Mouse (Mus musculus): Measurements from ENCODE around the gene Rdh16. TPM values are rescaled to one million over a fixed set of nuclear protein-coding genes. Genes with fewer than 3 reads are reported as not detected.
"Not testable (repeated sequence)": the region's sequence is repeated elsewhere in the genome, so short reads cannot be mapped to it uniquely, and the experiment has no call there.

Gene Rdh16
- total RNA-seq, 2 experiments from 2014 or later: not detected

DNA sequence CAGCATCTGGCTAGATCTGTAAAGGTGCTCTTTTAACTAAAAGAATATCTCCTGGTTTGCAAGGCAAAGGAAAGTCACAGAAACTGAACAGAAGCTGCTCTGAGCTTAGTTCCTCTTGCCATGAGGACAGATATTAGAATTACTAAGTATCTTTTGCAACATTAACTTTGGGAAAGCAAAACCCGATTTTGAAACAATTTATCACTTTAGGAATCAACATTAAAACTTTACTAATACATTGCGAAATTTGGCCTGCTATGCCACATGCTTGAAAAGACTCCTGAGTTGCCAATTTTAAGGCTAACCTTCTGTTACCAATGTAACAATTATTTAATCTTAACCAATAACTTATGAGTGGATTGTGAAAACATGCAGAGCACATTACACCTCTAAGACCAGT lies 20.9 kb downstream of the Rdh16 start:
- intact Hi-C loops (cut with DNase I; ENCODE audit: low total_unique reads); DNase-seq: not testable (repeated sequence)

DNA sequence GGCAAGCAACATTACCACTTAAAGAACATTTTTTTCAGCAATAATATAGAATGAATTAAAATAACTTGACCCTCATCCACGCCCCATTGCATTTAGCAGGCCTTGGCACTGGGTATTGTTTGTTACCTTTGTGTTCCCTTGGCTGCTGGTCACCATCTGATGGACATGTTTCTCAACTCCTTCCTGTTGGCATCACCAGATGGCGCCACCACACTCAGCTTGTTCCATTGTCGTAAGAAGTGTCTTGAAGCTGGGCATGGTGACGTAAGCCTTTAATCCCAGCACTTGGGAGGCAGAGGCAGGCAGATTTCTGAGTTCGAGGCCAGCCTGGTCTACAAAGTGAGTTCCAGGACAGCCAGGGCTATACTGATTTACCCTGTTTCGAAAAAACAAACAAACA lies 24.4 kb downstream of the Rdh16 start:
- DNase-seq: no peak
- intact Hi-C loops (cut with DNase I; ENCODE audit: low total_unique reads): no loop called here

DNA sequence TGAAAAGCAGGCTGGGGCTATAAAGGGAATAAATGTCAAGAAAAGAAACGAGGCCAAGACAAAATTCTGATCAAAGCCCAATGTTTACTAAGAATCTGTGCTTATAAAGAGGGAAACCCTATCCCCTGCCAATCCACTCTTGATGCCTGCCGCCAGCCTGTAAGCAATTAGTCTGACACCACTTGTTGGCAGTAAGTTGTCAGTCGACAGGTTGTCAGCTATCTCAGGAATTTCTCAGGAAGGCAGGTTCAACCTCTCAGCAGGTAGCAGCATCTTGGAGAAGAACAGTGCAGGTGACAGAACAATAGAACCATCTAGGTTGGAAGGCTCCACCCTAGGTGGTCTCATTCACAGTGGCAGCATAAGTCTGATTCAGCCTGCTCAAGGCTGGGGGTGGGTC lies 28.2 kb downstream of the Rdh16 start:
- intact Hi-C loops (cut with DNase I; ENCODE audit: low total_unique reads): no loop called here
- DNase-seq: no peak

DNA sequence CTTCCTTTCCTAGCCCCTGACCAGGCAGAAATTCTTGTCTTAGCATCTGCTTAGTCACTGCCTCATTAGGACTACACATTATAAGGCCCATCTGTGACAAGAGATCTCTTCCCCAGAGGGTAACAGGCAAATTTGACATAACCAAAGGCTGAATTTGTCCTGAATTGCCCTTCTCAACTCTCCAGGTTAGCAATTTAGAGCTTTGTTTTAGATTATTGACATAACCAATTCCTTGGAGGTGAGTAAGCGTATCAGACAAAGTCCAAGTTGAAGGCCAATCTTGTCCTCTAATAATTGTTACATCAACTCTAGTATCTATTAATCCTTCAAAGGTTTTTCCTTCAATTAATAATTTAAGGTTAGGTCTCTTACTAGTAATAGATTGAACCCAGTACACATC lies 33.2 kb downstream of the Rdh16 start:
- DNase-seq; intact Hi-C loops (cut with DNase I; ENCODE audit: low total_unique reads): not testable (repeated sequence)

DNA sequence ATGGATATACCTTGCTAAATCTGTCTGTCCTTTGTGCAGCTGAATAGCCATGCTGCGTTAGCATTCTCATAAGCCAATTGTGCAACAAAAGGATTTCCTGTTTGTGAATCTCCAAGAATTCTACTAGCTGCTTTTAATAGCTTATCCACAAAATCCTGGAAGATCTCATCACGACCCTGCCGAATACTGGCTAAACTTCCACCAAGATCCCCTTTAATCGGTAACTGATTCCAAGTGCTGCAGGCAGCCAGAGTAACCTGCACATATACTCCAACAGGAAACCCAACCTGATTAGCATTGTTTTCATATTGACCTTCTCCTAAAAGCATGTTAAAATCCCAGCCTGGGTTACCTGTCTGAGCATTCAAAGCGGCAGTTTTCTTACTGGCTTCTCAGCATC lies 34.3 kb downstream of the Rdh16 start:
- intact Hi-C loops (cut with DNase I; ENCODE audit: low total_unique reads): no loop called here
- DNase-seq: no peak

DNA sequence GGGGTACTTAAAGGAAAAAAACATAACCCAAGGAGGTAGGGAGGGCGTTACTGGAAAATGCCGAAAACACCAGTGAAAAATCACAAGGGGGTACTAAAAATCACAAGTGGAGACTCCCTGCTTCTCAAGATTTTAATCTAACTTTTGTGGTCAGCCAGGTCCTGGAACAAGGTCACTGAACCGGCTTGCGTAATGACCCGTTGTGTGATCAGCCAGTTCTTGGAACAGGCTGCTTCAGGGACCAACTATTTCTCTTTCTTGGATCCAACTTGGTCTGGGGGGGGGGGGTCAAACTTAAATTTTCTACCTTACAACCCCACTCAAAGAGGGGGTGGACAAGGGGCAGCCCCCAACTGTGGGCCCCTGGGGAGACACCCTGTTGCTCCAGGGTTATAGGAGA lies 36.8 kb downstream of the Rdh16 start:
- DNase-seq; intact Hi-C loops (cut with DNase I; ENCODE audit: low total_unique reads): not testable (repeated sequence)

DNA sequence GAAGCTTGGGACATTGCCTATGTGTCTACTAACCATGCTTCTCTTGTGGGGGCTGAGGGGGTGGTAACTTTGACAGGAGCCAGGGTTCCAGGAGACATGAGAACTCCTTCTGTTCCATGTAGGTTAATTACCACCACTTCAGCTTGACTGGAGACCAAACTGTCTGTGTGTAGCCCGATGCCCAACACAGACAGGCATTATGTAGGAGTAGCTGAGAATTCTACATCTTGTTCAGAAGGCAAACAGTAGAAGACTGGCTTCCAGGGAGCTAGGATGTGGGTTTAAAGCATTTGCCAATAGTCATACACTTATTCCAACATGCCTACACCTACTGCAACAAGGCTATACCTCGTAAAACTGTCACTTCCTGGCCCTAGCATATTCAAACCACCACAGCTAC lies 37.6 kb downstream of the Rdh16 start:
- no peak for DNase-seq
- intact Hi-C loops (cut with DNase I; ENCODE audit: low total_unique reads): no loop called here

DNA sequence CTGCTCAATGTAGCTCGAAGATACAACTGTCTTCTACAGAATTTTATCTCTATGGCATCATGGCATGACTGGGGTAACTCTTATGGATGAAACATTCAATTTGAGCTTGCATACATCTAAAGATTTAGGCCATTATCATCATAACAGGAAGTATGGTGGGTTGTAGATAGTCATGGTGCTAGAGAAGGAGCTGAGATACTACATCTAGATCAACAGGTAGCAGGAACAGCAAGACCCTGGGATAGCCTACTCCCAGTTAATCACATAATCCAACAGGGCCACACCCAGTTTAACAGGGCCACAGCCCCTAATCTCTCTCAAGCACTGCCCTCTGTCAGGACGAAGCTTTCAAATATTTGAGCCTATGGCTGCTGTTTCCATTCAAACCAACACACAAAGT lies 39.8 kb downstream of the Rdh16 start:
- DNase-seq: no peak
- intact Hi-C loops (cut with DNase I; ENCODE audit: low total_unique reads): no loop called here

DNA sequence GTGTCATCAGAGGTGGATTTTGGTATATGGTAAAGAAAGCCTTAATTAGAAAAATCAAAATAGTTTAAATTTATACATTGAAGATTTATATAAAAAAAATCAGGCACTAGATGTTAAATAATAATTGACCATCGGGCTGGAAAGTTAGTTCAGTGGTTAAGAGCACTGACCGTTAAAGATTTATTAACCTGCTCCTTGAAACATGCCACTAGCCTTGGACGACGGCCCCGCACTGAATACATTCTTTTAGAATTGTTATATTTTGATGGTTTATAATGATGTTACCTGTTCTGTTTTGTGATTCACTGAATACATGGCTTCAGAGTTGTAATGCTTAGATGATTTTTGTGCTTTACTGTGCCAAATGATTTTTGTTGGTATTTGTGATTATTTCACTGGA lies 45.0 kb downstream of the Rdh16 start:
- DNase-seq; intact Hi-C loops (cut with DNase I; ENCODE audit: low total_unique reads): not testable (repeated sequence)

DNA sequence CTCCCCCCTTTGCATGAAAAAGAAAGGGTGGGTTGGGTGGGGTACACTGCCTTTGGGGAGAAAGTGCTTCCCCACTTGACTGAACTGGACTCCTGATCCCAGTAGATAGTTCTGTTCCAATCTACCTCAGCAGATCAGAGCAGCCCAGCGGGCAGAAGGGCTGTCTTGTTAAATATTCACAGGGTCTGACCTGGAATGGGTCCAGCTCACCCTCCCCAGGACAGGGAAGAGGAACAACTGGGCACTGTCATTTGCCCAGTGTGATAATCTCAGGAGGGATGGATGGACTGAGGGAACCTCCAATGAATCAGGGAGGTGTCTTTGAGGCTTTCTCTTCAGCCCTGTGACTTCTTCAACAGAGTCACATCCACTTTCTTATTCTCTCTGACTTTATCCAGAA lies 47.1 kb downstream of the Rdh16 start:
- intact Hi-C loops (cut with DNase I; ENCODE audit: low total_unique reads): no loop called here
- no peak for DNase-seq

DNA sequence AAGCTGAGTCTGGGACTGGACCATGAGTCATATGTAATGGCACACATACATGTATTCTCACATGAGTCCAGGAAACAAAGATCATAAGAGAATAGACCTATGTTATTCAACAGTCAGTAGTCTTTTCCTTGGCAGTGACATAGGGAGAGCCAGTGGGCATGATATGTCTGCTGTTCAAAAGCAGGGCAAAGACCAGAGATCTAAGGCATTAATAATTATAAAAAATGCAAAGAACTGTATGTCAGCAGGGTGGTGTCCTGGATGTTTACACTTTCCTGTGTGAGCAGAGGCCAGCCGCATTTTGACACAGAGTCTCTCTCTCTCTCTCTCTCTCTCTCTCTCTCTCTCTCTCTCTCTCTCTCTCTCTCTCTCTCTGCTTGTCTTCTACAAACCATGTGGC lies 48.7 kb downstream of the Rdh16 start, which contains the start of gene Rdh19:
Gene Rdh19, plus strand, starts transcription at position 301 of the 400 bp plus-strand sequence.
- DNase-seq: no peak
- intact Hi-C loops (cut with DNase I; ENCODE audit: low total_unique reads): no loop called here

DNA sequence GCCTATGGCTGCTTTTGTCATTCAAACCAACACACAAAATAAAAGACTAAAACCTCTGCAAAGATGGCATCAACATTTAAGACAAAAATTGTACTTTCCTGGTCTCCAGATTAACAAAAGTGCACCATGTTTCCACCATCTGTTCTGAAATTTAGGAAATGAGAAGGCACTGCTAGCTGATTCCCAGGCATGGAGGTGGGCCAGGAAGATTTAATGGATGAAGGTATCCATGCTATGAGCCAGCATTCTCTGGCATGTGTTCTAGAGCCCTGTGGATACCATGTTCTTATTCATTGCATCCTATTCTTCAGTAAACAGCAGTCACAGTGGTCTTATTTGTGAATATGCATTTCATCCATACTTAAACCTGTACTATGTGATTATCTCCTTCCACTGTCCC lies 55.4 kb downstream of the Rdh16 start:
- DNase-seq: no peak
- intact Hi-C loops (cut with DNase I; ENCODE audit: low total_unique reads): no loop called here

DNA sequence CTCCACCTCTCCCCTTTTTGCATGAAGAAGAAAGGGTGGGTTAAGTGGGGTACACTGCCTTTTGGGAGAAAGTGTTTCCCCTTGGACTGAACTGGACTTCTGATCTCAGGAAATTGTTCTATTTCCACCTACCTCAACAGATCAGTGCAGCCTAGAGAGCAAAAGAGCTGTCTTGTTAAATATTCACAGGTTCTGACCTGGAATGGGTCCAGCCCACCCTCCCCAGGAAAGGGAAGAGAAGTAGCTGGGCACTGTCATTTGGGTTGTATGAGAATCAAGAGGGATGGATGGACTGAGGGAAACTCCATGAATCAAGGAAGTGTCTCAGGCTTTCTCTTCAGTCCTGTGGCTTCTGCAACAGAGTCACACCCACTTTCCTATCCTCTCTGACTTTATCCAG lies 64.0 kb downstream of the Rdh16 start:
- intact Hi-C loops (cut with DNase I; ENCODE audit: low total_unique reads): no loop called here
- no peak for DNase-seq

DNA sequence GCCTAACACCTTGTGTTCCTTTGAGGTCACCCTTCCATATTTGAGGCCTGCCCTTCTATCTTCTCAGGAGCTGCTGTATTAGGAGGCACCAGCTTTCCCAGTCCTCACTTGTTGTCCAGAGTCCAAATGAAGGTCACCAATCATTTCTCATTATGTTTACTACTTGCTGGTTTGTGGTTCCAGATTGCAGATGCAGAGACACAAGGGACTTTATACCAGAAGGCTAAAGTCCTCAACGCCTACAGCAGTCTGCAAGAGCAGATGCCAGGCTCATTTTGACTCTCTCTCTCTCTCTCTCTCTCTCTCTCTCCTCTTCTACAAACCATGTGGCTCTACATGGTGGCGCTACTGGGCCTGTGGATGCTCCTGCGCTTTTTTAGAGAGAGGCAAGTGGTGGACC lies 65.3 kb downstream of the Rdh16 start, which contains the start of gene Rdh16f2:
Gene Rdh16f2, plus strand, starts transcription at position 243 of the 400 bp plus-strand sequence.
- intact Hi-C loops (cut with DNase I; ENCODE audit: low total_unique reads): no loop called here
- DNase-seq: no peak

DNA sequence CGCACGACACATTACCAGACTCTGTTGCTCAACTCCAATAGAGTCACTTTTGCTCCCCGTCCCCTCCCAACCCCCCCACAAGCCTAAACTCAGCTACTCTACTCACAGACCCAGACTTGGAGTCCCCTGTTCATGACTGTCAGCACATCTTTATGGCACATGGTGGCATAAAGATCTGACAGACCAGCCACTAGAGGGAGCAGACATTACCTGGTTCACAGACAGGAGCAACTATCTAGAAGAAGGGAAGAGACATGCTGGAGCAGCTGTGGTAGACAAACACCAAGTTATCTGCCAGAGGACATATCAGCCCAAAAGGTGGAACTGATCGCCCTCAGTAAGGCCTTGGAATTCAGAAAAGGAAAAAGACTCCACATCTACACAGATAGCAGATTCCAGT lies 71.5 kb downstream of the Rdh16 start:
- no peak for DNase-seq
- intact Hi-C loops (cut with DNase I; ENCODE audit: low total_unique reads): no loop called here

DNA sequence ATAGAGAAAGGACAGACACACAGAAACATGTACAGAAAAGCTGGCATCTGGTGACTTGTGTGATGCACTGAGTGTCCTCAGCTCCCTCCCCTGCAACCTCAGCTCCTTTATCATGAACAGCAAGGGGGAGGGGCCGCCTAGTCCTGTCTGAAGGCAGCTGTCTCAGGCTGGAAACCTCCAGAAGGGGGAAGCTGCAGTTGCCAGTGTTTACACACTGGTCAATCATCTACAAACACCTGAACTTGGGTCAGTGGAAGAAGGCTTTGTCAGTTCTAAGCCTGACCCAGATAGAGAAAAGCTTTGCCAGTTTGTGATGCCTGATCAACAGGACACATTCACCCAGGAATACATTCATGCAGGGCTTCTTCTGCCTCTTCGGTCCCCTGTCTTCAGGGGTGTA lies 76.7 kb downstream of the Rdh16 start:
- intact Hi-C loops (cut with DNase I; ENCODE audit: low total_unique reads): no loop called here
- no peak for DNase-seq

DNA sequence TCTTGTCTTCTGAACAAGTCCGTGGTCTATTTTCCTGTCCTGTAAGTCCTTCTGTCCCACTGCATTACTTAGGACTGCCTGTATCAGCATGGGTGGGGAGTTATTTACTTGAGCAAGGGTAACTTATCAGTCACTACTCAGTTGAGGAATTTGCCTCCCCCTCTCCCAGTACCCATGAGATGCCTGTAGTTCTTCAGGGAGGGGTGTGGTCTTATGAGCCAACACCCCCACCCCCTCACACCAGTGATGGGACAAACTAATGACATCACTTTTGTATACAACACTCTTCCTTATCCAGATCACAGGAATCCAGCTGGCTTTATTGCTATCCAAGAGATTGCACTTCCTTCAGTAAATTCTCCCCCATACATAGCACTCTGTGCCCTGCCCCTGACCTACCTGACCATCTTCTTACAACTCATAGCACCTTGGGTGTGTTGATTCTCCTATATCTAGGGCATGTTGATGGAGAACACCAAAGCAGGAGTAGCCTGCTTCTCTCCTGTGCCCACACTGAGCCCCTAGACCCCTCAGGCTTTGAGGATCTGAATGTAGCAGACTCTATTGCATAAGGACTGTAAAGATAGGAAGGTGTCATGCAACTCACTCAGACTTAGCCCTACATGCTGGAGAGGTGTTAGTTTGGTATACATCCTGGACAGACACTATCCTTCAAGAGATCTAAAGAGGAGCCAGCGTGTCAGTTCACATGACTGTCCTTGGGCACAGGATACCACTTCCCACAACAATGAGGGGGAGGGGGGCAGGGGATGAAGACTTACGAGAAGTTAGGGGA lies 77.5 kb downstream of the Rdh16 start:
- DNase-seq: no peak
- intact Hi-C loops (cut with DNase I; ENCODE audit: low total_unique reads): no loop called here

DNA sequence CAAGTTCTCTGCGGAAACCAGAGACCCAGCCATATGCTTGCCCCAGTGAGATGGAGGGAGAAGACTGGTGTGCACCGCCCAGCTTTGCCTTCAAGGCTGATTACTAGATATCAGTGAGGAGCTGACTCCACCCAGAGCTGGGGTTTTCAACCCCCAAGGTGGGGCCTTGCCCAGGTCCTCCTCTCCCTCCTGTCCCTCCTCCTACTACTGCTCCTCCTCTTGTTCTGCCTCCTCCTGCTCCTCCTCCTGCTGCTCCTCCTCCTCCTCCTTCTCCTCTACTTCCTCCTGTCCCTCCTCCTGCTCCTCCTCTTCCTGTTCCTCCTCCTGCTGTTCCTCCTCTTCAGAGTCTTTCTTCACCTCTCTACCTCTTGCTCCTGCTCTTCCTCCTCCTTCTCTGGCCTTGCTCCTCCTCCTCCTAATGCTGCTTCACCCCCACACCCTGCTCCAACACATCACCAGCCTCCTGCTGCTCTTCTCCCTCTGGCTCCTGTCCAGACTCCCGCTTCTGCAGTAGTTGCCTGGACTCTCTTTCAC lies 78.3 kb downstream of the Rdh16 start:
- intact Hi-C loops (cut with DNase I; ENCODE audit: low total_unique reads): no loop called here

DNA sequence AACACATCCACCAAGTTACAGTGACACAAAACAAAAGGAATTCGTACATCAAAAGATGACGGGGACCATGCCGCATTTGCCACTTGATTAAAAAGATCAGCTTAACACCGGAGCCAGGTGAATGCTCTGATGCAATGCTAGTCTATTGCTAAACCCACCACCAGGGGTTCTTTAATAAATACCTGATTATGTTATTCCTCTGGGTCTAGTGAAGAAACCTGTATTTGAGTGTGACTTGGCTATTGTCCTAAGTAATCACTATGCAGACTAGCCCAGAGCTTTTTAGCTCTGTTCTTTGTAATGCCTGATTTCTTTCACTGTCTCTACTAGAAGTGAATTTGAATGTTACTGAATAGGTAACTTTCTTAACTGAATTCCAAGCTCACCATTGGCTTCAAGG lies 80.1 kb downstream of the Rdh16 start:
- intact Hi-C loops (cut with DNase I; ENCODE audit: low total_unique reads): no loop called here
- no peak for DNase-seq

More for the DNA sequence above, 78.3 kb downstream of the Rdh16 start:
- no peak for DNase-seq

DNA sequence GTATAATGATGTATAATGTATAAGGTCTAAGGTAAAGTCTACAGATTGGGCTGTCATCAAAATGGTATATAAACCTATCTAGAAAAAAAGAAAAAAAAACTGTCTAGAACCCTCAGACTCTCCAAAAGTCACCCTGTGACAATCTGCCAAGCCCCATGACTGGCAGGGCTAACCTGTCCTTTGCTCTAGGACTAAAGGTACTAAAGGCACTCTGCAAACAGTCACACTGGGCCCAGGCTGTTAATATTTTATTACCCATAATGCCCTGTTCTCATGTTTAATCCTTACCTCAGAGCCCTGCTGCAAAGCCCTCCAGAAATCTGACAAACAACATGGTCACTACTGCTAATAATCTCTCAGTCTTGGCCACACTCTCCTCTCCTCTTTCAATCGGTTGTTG lies 85.6 kb downstream of the Rdh16 start:
- intact Hi-C loops (cut with DNase I; ENCODE audit: low total_unique reads): no loop called here
- no peak for DNase-seq

DNA sequence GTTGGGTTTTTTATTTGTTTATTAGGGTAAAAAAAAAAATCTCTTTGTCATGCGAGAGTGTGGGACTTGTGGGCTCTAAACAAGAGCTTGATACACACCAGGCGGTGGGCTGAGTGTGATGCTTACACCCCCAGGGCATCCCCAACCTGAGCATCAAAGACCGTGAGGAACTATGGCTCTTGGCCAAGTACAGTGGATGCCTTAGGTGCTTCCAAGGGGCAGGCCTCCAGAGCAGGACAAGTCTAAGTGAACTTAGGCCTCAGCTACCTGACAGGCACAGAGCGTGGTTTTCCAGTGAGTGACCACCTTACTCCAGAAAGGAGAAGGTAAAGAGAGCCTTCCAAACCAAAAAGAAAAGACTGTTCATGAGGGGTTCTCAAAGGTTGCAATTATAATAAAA lies 86.0 kb downstream of the Rdh16 start:
- DNase-seq: no peak
- intact Hi-C loops (cut with DNase I; ENCODE audit: low total_unique reads): no loop called here
